Mouse (Mus musculus) ovary, adult 18-20 months (tissue): ENCODE results near the gene Lypd3.
A peak's percentile ranks its signal among the peaks of the same experiment; 100 is the strongest.

Experiments used
- DNase-seq: peaks from one replicate; pipeline ENCODE4 v3.0.0; 2022; ENCODE audit warnings: low spot score, mixed read lengths

Gene Lypd3

GRCm38 (mm10) chr7:24636264-24636663 is at the start of gene Lypd3:
TSS of gene Lypd3 (plus strand) at chr7:24636550.
- no peak for DNase-seq

DNA sequence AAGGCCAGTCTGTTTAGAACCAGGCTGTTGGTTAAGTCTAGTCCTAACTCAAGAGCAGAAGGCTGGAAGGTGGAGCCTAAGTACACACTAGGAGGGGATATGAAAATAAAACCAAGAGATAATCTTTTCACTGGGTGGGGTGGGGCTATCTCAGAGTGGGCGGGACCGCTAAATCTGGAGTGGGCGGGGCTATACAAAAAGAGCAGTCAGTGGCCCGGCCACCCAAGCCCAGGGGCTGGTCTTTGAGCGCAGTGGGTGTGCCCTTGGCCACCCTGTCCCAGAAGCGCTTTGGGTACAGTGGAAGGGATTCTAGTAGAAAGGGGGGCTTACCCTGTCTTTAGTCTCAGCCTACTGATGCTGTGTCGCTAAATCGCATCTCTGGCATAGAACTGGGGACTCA is 49.5 kb upstream of the Lypd3 start:
- DNase-seq = no peak

- DNase-seq = no peak
Measured at GRCm38 (mm10) chr7:24587330-24588105, 48.8 kb upstream of the Lypd3 start, which contains the start of the genes Ethe1 and Zfp575. TSS of gene Ethe1 (plus strand) at chr7:24587543. TSS of gene Zfp575 (minus strand) at chr7:24587641.

DNA sequence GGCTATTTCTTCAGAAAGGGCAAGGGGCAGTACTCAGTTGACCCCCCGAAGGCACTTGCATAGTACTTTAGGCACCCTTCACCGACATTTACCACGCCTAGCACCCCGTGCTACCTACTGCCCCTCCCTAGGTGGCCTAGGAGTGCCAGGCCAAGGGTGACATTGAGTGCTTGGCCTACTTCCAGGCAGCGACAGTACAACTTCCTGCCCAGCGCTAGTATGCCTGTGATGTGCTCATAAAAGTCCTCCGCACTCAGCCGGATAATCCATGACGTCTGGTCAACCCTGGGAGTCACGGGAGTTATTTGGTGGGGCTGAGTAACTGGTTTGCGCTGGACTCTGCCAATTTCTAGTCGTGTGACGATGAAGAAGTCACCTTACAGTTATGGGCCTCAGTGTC is 48.0 kb upstream of the Lypd3 start:
- no peak for DNase-seq

- DNase-seq = no peak
Measured at GRCm38 (mm10) chr7:24591735-24592134, 44.6 kb upstream of the Lypd3 start.

- DNase-seq = no peak
Measured at GRCm38 (mm10) chr7:24592163-24592562, 44.2 kb upstream of the Lypd3 start.

DNA sequence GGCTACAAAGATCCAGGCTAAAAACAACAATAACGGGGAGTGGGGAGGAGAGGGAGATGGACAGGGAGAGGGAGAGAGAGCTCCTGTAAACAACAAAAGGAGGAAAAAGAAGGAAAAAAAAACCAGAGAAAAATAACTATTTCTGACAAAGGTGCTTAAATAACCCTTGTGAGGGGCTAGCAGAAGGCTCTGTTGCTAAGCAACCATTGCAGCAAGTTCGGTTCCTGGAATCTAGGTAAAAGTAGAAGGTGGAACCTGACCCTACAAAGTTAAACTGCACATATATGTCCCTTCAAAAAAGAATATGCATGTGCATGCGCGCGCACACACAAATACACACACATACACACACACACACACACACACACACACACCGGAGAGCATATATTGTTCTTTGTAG is 43.6 kb upstream of the Lypd3 start:
- no peak for DNase-seq

DNA sequence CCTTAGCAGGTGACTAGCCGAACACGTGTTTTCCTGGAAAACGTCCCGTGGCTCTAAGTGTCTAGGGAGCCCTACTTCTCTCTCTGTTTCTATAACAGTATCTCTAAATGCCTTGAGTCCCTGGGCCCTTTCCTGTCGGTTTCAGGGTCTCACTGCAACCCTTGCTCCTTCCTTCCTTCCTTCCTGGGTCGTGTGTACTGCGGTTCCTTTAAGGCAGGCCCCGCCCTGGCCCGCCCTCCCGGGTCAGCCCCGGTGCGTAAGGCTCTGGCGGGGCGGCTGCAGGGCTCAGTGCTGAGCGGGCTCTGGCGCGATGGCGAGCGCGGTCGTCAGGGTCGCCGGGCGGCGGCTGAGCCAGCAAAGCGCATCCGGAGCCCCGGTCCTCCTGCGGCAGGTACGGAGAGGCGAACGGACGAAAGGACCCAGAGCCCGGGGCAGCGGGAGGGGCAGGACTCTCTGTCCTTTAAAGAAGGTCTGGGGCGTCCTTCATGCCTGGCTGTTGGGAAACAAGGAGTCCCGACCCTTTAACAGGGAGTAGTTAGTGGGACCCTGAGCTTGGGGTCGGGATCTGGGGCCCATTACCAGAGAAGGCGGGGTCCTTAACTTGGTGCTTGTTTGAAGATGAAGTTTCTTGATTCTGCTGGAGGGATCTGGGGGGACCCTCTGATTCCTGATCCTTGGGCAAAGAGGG is 42.6 kb upstream of the Lypd3 start:
- DNase-seq = peak; percentile 71

GRCm38 (mm10) chr7:24594309-24594803 is 42.0 kb upstream of the Lypd3 start:
- DNase-seq = no peak

- DNase-seq = no peak
Measured at GRCm38 (mm10) chr7:24595464-24595863, 40.9 kb upstream of the Lypd3 start.

GRCm38 (mm10) chr7:24598121-24598520 is 38.2 kb upstream of the Lypd3 start:
- DNase-seq = no peak

DNA sequence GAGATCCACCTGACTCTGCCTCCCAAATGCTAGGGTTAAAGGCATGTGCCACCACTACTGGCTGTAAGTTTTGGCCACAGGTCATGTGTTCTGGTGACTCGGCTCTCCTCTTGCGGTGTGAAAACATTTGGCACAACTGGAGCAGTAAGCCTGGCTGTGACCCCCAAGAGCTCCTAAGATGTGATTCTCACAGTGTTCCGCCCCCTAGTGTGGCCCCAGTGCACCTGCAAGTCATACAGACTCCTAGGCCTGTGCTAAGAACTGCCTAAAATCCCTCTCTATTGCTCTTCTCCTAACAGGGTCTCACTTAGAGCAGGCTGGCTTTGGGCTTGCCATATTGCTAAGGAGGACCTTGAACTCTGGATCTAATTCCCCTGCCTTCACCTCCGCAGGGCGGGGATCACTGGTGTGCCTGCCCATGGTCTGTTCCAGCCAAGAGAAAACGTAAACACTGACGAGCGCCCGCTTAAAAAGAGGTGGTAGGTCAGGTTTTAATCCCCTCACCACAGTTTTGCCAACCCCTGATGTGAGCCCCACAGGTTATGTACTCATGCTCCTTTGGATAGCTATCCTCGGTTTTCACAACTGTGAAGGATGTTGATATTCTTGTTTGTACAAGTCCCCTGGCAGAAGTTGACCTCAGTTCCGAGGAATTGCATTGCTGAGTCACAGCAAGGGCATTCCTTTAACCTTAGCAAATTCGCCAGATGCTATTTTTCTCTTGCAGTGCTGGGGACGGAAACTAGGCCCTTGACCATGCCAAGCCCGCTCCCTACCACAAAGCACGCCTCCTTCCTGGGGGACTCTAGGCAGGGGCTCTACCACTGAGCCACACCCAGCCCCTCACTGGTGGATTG is 36.9 kb upstream of the Lypd3 start:
- no peak for DNase-seq

DNA sequence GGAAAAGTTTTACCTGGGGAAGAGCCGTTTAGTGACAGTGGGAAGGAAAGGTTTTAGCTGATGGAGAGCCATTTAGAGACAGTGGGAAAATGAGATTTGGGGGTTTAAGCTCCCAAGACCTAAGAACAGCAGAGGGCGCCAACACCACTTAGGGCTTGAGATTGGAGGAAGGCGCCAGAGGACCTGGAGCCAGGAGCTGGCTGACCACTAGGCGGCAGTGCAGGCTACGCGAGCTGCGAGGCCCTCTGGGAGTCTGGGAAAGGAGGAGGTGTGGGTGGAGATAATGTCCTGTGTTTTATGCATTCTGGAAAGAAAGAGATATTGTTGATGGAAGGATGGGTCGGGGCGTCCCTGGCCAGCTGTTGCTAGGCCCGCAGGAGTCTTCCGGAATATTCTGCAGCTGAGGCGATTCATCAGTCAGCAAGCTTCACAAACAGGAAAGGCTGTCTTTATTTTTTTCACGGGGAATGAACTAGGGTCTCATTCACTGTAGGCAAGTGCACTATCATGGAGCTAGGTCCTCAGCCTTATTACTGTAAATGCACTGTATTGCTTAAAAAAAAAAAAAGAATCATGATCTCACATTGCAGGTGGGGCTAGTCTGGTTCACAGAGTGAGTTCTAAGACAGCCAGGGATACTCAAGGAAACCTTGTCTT is 35.3 kb upstream of the Lypd3 start:
- DNase-seq = peak; percentile 88

- DNase-seq = no peak
Measured at GRCm38 (mm10) chr7:24605561-24605960, 30.8 kb upstream of the Lypd3 start.

GRCm38 (mm10) chr7:24606046-24606445 is 30.3 kb upstream of the Lypd3 start:
- DNase-seq = no peak

DNA sequence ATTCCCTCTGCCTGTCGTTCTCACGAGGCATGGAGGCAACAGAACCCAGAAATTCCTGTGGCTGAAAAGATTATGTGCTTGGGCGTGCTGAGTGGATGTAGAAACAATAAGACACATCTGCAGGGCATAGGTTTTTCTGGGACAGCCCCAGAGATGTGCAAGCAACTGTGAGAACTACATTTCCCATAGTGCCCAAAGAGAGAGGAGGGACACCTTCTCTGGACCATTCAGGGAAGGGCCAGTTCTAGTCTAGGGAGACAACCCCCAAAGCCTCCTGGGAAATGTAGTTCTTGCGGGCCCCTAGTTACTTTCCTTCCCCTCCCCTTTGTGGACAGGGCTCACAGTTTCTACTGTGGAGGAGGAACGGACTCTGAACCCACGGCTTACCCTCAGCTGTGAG is 28.3 kb upstream of the Lypd3 start:
- DNase-seq = peak; percentile 39

- no peak for DNase-seq
Measured at GRCm38 (mm10) chr7:24608561-24608960, 27.8 kb upstream of the Lypd3 start.

DNA sequence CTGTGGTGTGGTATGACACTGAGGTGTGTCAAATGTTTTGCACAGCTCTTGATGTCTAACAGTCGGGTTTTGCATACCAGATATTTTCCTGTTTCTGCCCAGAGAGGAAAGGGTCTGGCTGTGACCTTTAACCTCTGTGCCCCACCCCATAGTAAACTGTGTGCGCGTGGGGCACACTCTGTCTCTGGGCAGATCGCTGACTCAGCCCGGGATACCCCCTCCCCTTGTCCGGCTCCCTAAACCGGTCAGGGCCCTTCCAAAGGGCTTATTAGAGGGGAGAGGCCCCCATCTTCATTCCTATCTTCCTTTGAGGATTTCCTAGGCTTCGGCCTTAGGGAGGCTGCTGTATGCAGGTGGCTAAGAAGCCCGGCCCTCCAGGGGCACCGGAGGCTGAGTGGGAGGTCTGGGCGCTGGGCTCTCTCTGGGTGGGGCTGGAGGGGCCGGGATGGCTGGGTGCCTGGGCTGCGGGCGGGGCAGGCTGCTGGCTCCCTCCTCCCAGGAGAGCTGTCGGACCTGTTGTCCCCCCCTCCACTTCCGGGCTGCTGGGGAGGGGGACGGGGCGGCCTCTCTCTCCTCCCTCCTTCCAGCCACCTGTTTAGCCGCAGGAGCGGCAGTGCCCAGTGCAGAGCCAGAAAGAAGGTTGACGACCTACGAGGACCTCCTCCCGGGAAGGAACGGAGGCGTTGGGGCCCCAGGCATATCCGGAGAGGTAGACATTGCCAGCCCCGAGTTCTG is 26.0 kb upstream of the Lypd3 start, which contains the start of gene Phldb3:
TSS of gene Phldb3 (plus strand) at position 620 of the 735 bp plus-strand sequence.
- DNase-seq = peak; percentile 23

- DNase-seq = peak; percentile 78
Measured at GRCm38 (mm10) chr7:24610879-24611494, 25.4 kb upstream of the Lypd3 start.

- DNase-seq = no peak
Measured at GRCm38 (mm10) chr7:24611709-24612108, 24.6 kb upstream of the Lypd3 start.
